In genomic region chr7:68705162-68705561, GRCm38 (mm10) we compare ENCODE assay signal across 16 mouse cellular contexts. TPM values are rescaled to one million over a fixed set of nuclear protein-coding genes. Genes with fewer than 3 reads are reported as not detected.
DNase-seq lines count a peak whose midpoint lies in the region; ATAC-seq and TF ChIP-seq lines count a peak whose summit lies in the region.
"Had no signal": no experiment of that assay in that cellular context is flagged by ENCODE, and none has a peak within 500 bp of the region (broad histone marks: within the 10 kb centered on the region; RNA-seq: fewer than 3 reads in every experiment).

No protein-coding gene starts in this region.

- TF ChIP-seq CTCF in lung, embryonic 14.5 days (IDR thresholded peaks at IDR 0.05; ENCODE audit: low read depth): peak; percentile 40
- 0 out of 2 replicates have a peak, but pooled peaks have one; percentile 21 for TF ChIP-seq CTCF in olfactory bulb, adult 2 months (IDR thresholded peaks at IDR 0.05; ENCODE audit: insufficient read depth, low read depth, low read length)

- H3K27ac ChIP-seq in hindbrain, embryonic 11.5 days (ENCODE audit: low read depth, low read length): no peak overlapping the region
- no peak overlapping the region for H3K27ac ChIP-seq in hindbrain, embryonic 14.5 days
- no peak overlapping the region for H3K27ac ChIP-seq in lung, embryonic 14.5 days (ENCODE audit: low read depth)
- no peak overlapping the region for H3K27ac ChIP-seq in olfactory bulb, adult 2 months (ENCODE audit: insufficient read depth, low read depth, low read length)
- H3K27ac ChIP-seq: forebrain, embryonic 13.5 days; hindbrain, embryonic 10.5 days; kidney, embryonic 15.5 days; limb, embryonic 12.5 days had no signal

- H3K4me2 ChIP-seq in hindbrain, embryonic 11.5 days (replicated peaks; ENCODE audit: low read depth, low read length): no peak overlapping the region
- H3K4me2 ChIP-seq in hindbrain, embryonic 14.5 days (replicated peaks): no peak overlapping the region
- no peak overlapping the region for H3K4me2 ChIP-seq in lung, embryonic 14.5 days
- H3K4me2 ChIP-seq: forebrain, embryonic 13.5 days; heart, embryonic 11.5 days; kidney, embryonic 15.5 days; limb, embryonic 12.5 days had no signal

- DNase-seq in hindbrain, embryonic 11.5 days (ENCODE audit: low spot score): peak; percentile 12
- no peak for DNase-seq in hindbrain, embryonic 14.5 days (ENCODE audit: low spot score)
- DNase-seq in lung, embryonic 14.5 days: no peak
- no peak for DNase-seq in lung, adult 18-20 months
- peak; percentile 76 for DNase-seq in R1 (ENCODE audit: low read depth, low spot score)
- DNase-seq in left cerebral cortex, adult 11 months (ENCODE audit: low spot score): no peak
- DNase-seq in spleen, postnatal 4 days (ENCODE audit: low spot score in 2 of 2): no peak
- DNase-seq: adrenal gland, postnatal 14 days; B cell, adult 2 months; lung, postnatal 4 days had no signal

- no peak for TF ChIP-seq POLR2A in olfactory bulb, adult 2 months (IDR thresholded peaks at IDR 0.05; ENCODE audit: insufficient read depth, low read depth, low read length)

- H3K9ac ChIP-seq in hindbrain, embryonic 11.5 days (ENCODE audit: low read depth, low read length): no peak overlapping the region
- H3K9ac ChIP-seq in hindbrain, embryonic 14.5 days: no peak overlapping the region
- H3K9ac ChIP-seq in lung, embryonic 14.5 days: no peak overlapping the region
- H3K9ac ChIP-seq: forebrain, embryonic 13.5 days; kidney, embryonic 15.5 days; limb, embryonic 12.5 days had no signal

- WGBS in hindbrain, embryonic 11.5 days: 91% methylated on average over 7 of the region's 7 CpGs
- WGBS in hindbrain, embryonic 14.5 days: 95% methylated on average over 7 of the region's 7 CpGs
- 85% methylated on average over 7 of the region's 7 CpGs for WGBS in lung, embryonic 14.5 days
- WGBS in olfactory bulb, adult 2 months: 94% methylated on average over 7 of the region's 7 CpGs

- no peaks in the 10 kb centered on the region for H3K9me3 ChIP-seq in hindbrain, embryonic 11.5 days (ENCODE audit: control insufficient read depth, low read length)
- H3K9me3 ChIP-seq in hindbrain, embryonic 14.5 days (ENCODE audit: control insufficient read depth, low read length): no peaks in the 10 kb centered on the region
- H3K9me3 ChIP-seq in lung, embryonic 14.5 days (ENCODE audit: low read depth, low read length): no peaks in the 10 kb centered on the region
- H3K9me3 ChIP-seq: forebrain, embryonic 13.5 days; hindbrain, embryonic 10.5 days; kidney, embryonic 15.5 days; limb, embryonic 12.5 days had no signal

- no peaks in the 10 kb centered on the region for H3K36me3 ChIP-seq in hindbrain, embryonic 11.5 days (ENCODE audit: control insufficient read depth, insufficient read depth, low read length)
- H3K36me3 ChIP-seq in hindbrain, embryonic 14.5 days (replicated peaks; ENCODE audit: control insufficient read depth, insufficient read depth): no peaks in the 10 kb centered on the region
- H3K36me3 ChIP-seq in lung, embryonic 14.5 days (ENCODE audit: insufficient read depth): no peaks in the 10 kb centered on the region
- H3K36me3 ChIP-seq: hindbrain, embryonic 10.5 days; kidney, embryonic 15.5 days; limb, embryonic 12.5 days had no signal

- no peaks in the 10 kb centered on the region for H3K27me3 ChIP-seq in hindbrain, embryonic 11.5 days (ENCODE audit: control insufficient read depth, insufficient read depth, low read length)
- no peaks in the 10 kb centered on the region for H3K27me3 ChIP-seq in hindbrain, embryonic 14.5 days (ENCODE audit: control insufficient read depth, insufficient read depth, low read length)
- H3K27me3 ChIP-seq in lung, embryonic 14.5 days (ENCODE audit: insufficient read depth, low read length): no peaks in the 10 kb centered on the region
- H3K27me3 ChIP-seq: forebrain, embryonic 13.5 days; kidney, embryonic 15.5 days; limb, embryonic 12.5 days had no signal

- no peak for ATAC-seq in hindbrain, embryonic 11.5 days (ENCODE audit: low FRiP score)
- no peak for ATAC-seq in hindbrain, embryonic 14.5 days (ENCODE audit: low FRiP score)
- ATAC-seq in lung, embryonic 14.5 days (ENCODE audit: insufficient read depth): no peak
- ATAC-seq: forebrain, embryonic 13.5 days had no signal

- no peak overlapping the region for H3K4me3 ChIP-seq in hindbrain, embryonic 11.5 days (ENCODE audit: low read depth, low read length)
- H3K4me3 ChIP-seq in hindbrain, embryonic 14.5 days (replicated peaks; ENCODE audit: low read length): no peak overlapping the region
- H3K4me3 ChIP-seq in lung, embryonic 14.5 days (ENCODE audit: low read depth, low read length): no peak overlapping the region
- no peak overlapping the region for H3K4me3 ChIP-seq in olfactory bulb, adult 2 months (ENCODE audit: insufficient read depth, low read depth, low read length)
- H3K4me3 ChIP-seq: forebrain, embryonic 13.5 days; hindbrain, embryonic 10.5 days; kidney, embryonic 15.5 days; limb, embryonic 12.5 days had no signal

- H3K4me1 ChIP-seq in hindbrain, embryonic 11.5 days (replicated peaks; ENCODE audit: control insufficient read depth, insufficient read depth, low read length): no peaks in the 10 kb centered on the region
- H3K4me1 ChIP-seq in hindbrain, embryonic 14.5 days (replicated peaks; ENCODE audit: control insufficient read depth, insufficient read depth, low read length): no peaks in the 10 kb centered on the region
- no peaks in the 10 kb centered on the region for H3K4me1 ChIP-seq in lung, embryonic 14.5 days (ENCODE audit: insufficient read depth)
- H3K4me1 ChIP-seq in olfactory bulb, adult 2 months (ENCODE audit: control insufficient read depth, insufficient read depth, low read length): no peaks in the 10 kb centered on the region
- H3K4me1 ChIP-seq: forebrain, embryonic 13.5 days; hindbrain, embryonic 10.5 days; kidney, embryonic 15.5 days; limb, embryonic 12.5 days had no signal

RNA-seq across cellular contexts. Expression of gene Arrdc4, which starts 43.9 kb away (rescaled TPM):
- polyA plus RNA-seq in hindbrain, embryonic 11.5 days (2014; fragmentation: Nextera tagmentation; extraction: Ambion mirVana): 23.8 TPM in 2 replicates
- 30.4 and 30.5 TPM in 2 replicates for polyA plus RNA-seq in hindbrain, embryonic 14.5 days (2014; fragmentation: Nextera tagmentation; extraction: Ambion mirVana)
- 21.1 and 21.3 TPM in 2 replicates for polyA plus RNA-seq in lung, embryonic 14.5 days (2014; fragmentation: Nextera tagmentation; extraction: Ambion mirVana)
- not detected in 2 replicates for polyA plus RNA-seq in olfactory bulb, adult 2 months (2012; ENCODE audit: insufficient read depth, insufficient read length, low replicate concordance, missing spikeins)

Comparison
In these comparisons a context has a peak if more than half of its experiments do, and no peak if none do; other contexts are left out.
1. DNase-seq: peak in hindbrain, embryonic 11.5 days (single experiment) and R1 (single experiment); none in hindbrain, embryonic 14.5 days (single experiment), lung, embryonic 14.5 days (single experiment), lung, adult 18-20 months (0 of 2), left cerebral cortex, adult 11 months (single experiment) and spleen, postnatal 4 days (0 of 2).